Mouse (Mus musculus): ENCODE measurements around the gene Ddx1.

DNA sequence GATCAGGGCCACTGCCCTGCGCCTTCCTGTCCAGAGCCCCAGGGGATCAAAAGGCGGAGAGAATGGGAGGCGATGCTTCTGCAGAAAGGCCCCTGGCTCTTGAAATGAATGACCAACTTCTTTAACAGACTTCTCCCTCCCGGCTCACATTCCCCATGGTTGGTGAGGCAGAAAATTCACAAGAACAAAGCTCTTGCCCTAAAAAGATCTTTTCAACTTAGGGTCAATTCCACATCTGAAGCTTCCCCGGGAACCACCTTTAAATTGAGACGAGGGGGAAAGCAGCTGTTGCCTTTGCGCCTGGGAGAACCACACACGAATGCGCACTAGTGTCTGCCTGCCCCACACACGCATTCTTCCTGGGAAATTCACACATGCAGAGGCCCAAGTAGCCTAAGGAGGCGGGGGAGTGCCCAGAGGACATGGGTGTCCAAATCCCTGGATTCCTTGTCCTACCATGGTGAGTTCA lies 40.0 kb downstream of the Ddx1 start:
- no peak for TF ChIP-seq CTCF (IDR thresholded peaks at IDR 0.05; ENCODE audit: insufficient read depth, low read length)
- TF ChIP-seq POLR2A (IDR thresholded peaks at IDR 0.05; ENCODE audit: borderline replicate concordance, extremely low read depth, low read depth, low read length) = no peak

Measured in lung, adult 2 months (tissue).